Mouse (Mus musculus) cerebellum, postnatal 10 days (tissue): ENCODE data around the gene Msmp.
"Not testable (repeated sequence)": the region's sequence is repeated elsewhere in the genome, so short reads cannot be mapped to it uniquely, and the experiment has no call there.

Experiments
- DNase-seq, 2 experiments: peaks; one replicate each; pipeline ENCODE4 v3.0.0; 2021; ENCODE audit warnings: mixed read lengths in 2 of 2

The Msmp gene

DNA sequence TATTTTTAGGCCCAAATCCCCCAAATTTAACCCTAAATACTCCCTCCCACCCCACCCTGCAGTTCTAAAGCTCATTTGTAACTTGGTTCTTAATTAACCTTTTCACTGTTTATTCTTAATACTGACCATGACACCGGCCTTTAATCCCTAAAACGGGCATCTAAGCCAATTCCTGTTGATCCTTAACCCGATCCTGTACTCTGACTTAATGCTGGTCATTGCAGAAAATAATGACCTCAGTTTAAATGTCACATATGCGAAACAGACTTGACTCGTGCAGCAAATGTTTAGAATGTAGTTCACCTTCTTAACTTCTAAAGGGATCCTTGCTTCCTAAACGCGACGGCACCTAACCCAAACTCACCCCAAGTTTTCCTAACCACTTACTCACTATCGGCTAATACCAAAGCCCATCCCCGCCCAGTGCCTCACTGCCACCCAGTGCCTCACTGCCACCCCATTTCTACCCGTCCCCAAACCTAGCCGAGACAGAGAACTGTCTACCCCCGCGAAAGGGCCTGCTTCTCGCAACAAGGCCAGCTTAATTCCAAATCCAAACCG lies 22.8 kb downstream of the Msmp start:
- DNase-seq, result no peak

DNA sequence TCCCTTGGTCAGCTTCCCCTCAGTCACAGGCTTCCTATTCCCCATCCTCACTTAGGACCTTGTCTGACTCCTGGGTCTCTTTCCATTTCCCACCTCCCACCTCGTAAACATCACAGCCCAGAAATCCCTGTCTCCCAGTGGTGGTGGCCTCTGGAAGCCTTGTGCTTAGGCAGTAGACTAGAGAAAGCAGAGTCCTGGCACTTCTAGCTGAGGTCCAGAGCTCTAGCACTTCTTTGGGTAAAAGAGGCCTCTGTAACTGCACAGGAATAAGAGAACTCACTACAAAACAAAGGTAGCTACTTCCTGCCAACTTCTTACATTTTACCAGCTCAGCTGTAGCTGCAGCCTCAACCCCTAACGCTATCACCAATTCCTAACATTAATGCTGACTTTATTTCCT lies 23.3 kb downstream of the Msmp start:
- DNase-seq, result no peak

- DNase-seq, result no peak
These were observed 24.1 kb downstream of the Msmp start for GRCm38 (mm10) chr4:43560243-43560611.

DNA sequence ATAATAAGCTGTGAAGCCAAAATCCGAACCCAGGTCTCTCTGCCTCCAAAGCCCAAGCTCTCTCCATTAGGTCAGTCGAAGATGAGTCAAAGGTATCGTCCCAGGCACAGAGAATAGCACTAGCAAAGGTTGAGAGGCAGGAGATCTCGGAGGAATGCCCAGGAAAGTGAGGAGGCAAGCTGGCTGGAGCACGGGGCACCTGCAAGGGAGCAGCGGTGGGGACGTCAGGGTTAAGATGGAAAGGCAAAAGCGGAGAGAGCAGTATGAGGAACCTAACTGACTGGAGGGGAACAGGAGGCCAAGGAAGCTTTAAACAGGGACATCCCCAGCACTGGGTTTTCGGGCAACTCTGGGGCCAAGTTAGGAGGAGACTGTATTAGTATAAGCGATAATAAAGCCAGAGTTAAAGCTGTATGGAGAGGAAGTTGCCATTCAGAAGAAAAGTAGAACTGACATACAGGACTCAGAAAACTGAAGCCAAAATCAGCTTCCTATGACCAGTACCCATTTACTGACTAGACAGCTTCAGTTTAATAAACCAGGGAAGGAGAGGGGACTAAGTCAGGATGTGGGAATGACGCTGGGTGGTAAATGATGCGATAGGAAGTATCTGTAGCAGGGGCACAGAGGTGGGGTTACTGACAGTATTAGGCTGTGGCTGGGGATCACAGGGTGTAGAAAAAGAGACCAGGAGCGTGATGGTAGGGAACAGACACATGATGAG lies 24.6 kb downstream of the Msmp start:
- DNase-seq, result no peak

DNA sequence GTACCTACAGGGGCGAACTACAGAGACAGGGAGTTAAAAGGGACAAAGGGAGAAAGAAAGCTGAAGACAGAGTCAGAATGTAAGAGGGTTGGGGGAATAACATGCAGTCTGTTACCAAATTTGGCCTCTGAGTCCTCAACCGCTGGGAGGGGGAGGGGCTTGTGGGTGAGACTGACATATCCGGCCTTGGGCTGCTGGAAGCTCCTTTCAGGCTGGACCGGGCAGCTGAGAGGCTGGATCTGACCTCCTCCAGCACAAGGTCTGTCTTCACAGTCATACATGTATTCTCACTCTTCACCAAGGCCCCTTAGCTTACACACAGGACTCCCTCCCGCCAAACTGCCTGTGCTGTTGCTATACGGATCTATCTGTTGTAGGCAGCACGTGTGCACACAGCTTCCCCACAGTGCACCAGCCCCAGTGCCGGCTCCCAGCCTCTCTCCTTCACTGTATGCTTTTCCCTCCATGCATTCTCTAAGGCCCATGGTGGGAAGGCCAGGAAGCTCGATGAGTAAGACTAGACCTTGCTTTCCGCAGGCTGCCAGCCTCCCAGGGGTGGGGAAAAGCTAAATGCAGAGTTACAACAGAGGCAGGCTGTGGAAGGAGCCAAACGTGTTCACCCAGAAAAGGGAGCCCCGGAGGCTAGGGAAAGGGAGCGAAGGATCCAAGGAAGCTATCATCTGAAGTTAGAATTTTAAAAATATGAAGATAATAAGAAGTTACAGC lies 25.5 kb downstream of the Msmp start:
- DNase-seq, result peak; percentile 36 to 50

- no peak for DNase-seq
These were observed 26.2 kb downstream of the Msmp start for GRCm38 (mm10) chr4:43558028-43558630.

DNA sequence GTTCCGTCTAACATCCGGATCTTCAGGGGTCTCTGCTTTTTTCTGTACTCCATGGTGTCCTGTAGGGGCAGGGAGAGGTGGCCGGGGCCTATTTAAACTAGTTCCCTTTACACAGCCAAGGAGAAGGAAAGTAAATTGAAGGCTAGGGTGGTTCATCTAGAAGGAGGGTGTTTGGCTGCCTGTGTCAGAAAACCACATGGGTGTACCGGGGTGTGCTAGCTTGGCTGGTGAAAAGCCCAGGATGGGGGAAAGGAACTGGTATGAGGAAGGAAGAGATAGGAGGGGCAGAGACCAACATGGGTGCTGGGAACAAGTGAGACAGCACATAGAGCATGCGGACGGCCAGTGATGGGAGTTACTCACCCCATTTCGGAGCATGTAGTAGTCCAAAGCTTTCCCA lies 28.4 kb downstream of the Msmp start:
- DNase-seq, result no peak

GRCm38 (mm10) chr4:43553891-43554290 lies 30.4 kb downstream of the Msmp start:
- DNase-seq, result no peak

- no peak for DNase-seq
These were observed 31.9 kb downstream of the Msmp start for GRCm38 (mm10) chr4:43552437-43552836.

- not testable (repeated sequence) for DNase-seq
These were observed 32.4 kb downstream of the Msmp start for GRCm38 (mm10) chr4:43551854-43552253.

DNA sequence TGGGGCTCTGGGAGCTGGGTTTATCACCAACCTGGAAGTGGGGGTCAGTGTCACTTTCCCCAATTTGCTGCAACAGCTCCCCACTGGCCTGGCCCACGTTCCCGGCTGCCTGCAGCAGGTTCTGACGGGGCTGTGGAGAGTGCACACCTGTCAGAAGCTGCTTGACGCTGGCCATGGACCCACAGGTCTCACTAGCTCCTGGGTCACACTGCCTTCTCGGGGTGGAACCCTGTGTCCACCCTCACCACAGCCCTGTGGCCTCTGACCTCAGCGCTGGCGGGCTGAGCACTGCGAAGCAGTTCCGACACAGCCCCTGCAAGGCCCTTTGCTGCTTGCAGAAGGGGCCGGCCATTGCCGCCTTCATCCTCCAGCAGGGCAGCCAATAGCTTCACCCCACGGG lies 35.2 kb downstream of the Msmp start:
- DNase-seq, result no peak

DNA sequence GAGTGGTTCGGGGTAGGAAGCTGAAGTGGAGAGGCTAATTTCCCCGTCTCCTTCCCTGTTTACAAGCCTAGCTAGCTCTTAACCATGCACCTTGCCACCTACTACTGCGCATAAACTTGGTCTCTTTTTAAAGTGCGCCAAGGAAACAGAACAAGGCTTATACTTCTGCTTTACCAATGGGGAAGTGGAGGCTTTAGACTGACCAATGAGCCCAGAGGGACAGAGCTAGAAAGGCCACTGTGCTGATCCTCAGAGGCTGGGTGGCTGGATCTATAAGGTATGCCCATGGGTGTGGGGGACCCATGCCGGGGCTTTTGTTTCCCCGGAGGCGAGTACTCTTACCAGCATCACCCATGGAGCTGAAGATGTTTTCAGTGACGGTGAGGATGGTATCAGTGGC lies 37.1 kb downstream of the Msmp start:
- peak in 1 of 2 experiments; percentile 0 for DNase-seq

DNA sequence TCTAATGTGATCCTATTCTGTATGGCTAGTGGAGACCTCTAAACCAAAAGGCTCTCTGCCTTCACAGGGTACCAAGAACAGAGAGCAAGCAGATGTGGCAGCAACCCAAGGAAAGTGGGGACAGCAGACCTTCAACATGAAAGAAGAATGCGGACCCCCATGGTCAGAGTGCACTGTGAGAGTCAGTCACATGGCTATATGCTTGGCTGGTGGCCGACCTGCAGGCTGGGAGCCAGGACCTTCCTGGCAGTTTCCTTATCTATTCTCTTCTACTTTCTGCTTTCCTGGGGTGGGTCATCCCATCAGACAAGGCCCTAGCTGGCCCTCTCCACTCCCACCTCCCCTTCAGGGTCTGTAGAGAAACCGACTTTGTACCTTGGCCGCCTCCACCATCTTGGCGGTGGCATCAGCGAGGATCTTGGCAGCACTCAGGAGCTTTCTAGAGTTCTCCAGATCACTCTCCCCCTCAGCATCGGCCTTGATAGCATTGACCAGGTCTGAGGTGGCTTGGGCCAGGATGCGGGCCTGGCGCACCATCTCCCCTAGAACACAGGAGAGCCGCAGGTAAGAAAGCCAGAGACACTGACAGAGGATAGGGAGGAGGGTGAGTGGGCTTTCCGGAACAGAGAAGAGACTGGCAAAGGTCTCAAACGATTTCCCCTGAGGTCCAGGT lies 37.8 kb downstream of the Msmp start:
- peak in 1 of 2 experiments; percentile 39 for DNase-seq

GRCm38 (mm10) chr4:43542044-43542443 lies 42.2 kb downstream of the Msmp start:
- no peak for DNase-seq

- DNase-seq, result no peak
These were observed 48.3 kb downstream of the Msmp start for GRCm38 (mm10) chr4:43536031-43536430.

DNA sequence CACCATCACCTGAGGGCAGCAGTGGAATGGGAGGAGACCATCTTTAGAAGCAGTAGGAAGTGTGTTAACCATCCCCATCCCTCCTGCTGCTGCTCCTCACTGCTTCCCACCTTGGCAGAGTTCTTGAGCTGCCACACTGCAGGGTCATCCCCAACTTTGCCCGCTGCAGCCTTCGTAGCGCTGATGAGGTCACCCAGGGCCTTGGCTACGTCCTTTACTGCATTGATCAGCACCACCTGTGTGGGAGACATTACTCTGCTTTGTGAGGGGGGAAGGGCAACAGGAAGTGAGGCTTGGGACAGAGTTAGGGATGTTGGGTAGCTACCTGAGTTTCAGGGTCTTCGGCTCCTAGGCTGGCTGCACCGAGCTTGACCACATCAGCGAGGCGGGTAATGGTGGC lies 48.7 kb downstream of the Msmp start:
- no peak for DNase-seq

- DNase-seq, result no peak
These were observed 51.0 kb downstream of the Msmp start for GRCm38 (mm10) chr4:43533270-43533669.
